Mouse (Mus musculus) liver, embryonic 15.5 days (tissue): ENCODE measurements around the gene Rab11a. TPM values are rescaled to one million over a fixed set of nuclear protein-coding genes. Genes with fewer than 3 reads are reported as not detected.

Experiments
- ATAC-seq: fragments of 200-750 bp; cut with Nextera tagmentation; 2 replicates; pipeline ENCODE4 v1.8.0; 2017; ENCODE audit warnings: moderate number of reproducible peaks, mild to moderate bottlenecking, moderate library complexity; ENCODE audit not compliant: insufficient read depth
- H3K27ac ChIP-seq: fragments of 300-500 bp; sonication (generic); replicated peaks from 2 replicates; pipeline ENCODE4 v1.5.1; 2015; ENCODE audit warnings: mild to moderate bottlenecking, inconsistent platforms
- H3K27me3 ChIP-seq: fragments of 300-500 bp; sonication (generic); 2 replicates; pipeline ENCODE4 v1.6.1; 2015; ENCODE audit warnings: mild to moderate bottlenecking, inconsistent platforms
- H3K36me3 ChIP-seq: fragments of 300-500 bp; sonication (generic); replicated peaks from 2 replicates; pipeline ENCODE4 v1.6.1; 2015; ENCODE audit warnings: moderate library complexity, mild to moderate bottlenecking, inconsistent platforms
- H3K4me1 ChIP-seq: fragments of 300-500 bp; sonication (generic); replicated peaks from 2 replicates; pipeline ENCODE4 v1.6.1; 2015; ENCODE audit warnings: inconsistent platforms
- H3K4me2 ChIP-seq: fragments of 300-500 bp; sonication (generic); 2 replicates; pipeline ENCODE4 v1.6.1; 2015; ENCODE audit warnings: moderate library complexity, mild to moderate bottlenecking, inconsistent platforms
- H3K4me3 ChIP-seq: fragments of 300-500 bp; sonication (generic); replicated peaks from 2 replicates; pipeline ENCODE4 v1.5.1; 2015; ENCODE audit warnings: mild to moderate bottlenecking, inconsistent platforms
- H3K9ac ChIP-seq: fragments of 300-500 bp; sonication (generic); 2 replicates; pipeline ENCODE4 v1.6.1; 2015; ENCODE audit warnings: moderate library complexity, mild to moderate bottlenecking, inconsistent platforms
- H3K9me3 ChIP-seq: fragments of 300-500 bp; sonication (generic); replicated peaks from 2 replicates; pipeline ENCODE4 v1.6.1; 2016; ENCODE audit warnings: inconsistent platforms
- WGBS: fragments of 180-500 bp; shearing (Covaris S2); methylation state at CpG from one replicate; pipeline ENCODE4 v1.1.7; 2015; ENCODE audit warnings: mixed read lengths; ENCODE audit not compliant: insufficient replicate concordance; 5-methylcytosine and 5-hydroxymethylcytosine counted together
- polyA plus RNA-seq: library from polyadenylated mRNA; unstranded; fragments of >200 nt; fragmentation: Nextera tagmentation; extraction: Ambion mirVana; gene quantifications from 2 replicates; pipeline ENCODE4 v1.2.1, GENCODE M21; 2015

Gene Rab11a
- polyA plus RNA-seq, 1 experiment from 2014 or later = 214 TPM

DNA sequence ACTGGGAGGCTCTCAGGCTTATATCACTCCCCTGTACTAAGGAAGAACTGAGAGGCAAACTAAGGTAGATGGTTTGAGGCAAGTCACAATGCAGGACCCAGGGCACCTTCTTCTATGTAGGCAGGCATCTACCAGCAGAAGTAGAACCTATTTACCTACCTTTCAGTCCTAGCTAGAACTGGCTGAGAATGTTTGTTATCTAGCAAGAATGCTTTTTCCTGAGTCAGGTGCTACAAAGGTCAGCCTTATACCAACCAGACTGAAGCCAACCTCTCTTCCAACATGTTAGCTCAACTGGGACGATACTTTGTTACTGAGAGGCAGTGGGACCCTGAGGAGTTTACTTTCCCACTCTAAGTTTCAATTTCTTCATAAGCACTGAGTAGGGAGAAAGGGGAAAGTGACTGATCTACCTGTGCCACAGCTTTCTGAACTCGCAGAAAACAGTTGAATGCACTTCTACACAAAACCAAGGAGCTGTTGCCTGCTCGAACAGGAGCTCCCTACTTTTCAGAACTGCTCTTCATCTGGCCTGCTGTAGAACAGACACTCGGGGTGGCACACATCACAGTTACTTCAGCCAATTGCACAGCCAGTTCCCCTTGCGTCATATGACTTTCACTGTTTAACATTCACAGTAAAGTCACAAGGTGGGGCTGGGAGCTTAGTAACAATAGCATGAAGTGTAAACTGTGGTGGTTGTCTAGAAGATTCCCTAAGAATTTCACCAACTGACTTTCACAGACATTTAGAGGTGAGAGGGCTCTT, 33.3 kb downstream of the Rab11a start:
- WGBS = 69% methylated on average over 5 of the region's 5 CpGs

GRCm38 (mm10) chr9:64703420-64703965, 34.1 kb downstream of the Rab11a start:
- H3K27me3 ChIP-seq = no peaks in the 10 kb centered on the region
- ATAC-seq = no peak; the same call in 1 of the 2 replicates
- no peak overlapping the region for H3K4me2 ChIP-seq
- no peak overlapping the region for H3K27ac ChIP-seq
- no peaks in the 10 kb centered on the region for H3K9me3 ChIP-seq
- H3K4me3 ChIP-seq = no peak overlapping the region
- H3K9ac ChIP-seq = no peak overlapping the region
- peaks cover 24% of the 10 kb centered on the region for H3K36me3 ChIP-seq
- H3K4me1 ChIP-seq = peaks cover 24% of the 10 kb centered on the region

More for the DNA sequence above, 33.3 kb downstream of the Rab11a start:
- H3K36me3 ChIP-seq = peaks cover 21% of the 10 kb centered on the region
- no peak overlapping the region for H3K27ac ChIP-seq
- H3K9ac ChIP-seq = no peak overlapping the region
- no peak for ATAC-seq
- H3K9me3 ChIP-seq = no peaks in the 10 kb centered on the region
- no peak overlapping the region for H3K4me2 ChIP-seq
- H3K4me3 ChIP-seq = no peak overlapping the region
- peaks cover 24% of the 10 kb centered on the region for H3K4me1 ChIP-seq
- no peaks in the 10 kb centered on the region for H3K27me3 ChIP-seq

DNA sequence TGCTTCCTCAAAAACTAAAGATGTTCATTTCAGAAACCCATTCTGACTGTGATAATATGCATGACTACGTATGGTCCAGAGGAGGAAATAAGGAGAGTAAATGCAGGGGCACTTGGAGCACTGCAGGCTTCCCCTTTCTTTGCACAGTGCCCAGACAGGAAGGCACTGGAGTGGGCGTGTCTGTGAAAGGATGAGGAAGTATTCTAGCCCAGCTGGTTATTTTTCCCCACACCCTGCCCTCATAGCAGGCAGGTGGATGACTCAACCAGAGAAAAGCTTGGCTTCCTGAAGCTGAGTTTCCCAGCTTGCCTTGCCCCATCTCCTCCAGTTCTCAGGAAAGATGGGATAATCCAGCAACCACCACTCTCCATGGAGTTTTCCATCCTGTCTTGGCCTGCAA, 34.6 kb downstream of the Rab11a start:
- no peaks in the 10 kb centered on the region for H3K27me3 ChIP-seq
- no peak overlapping the region for H3K9ac ChIP-seq
- no peaks in the 10 kb centered on the region for H3K9me3 ChIP-seq
- H3K4me1 ChIP-seq = peaks cover 24% of the 10 kb centered on the region
- 27% methylated on average over 2 of the region's 2 CpGs for WGBS
- H3K4me3 ChIP-seq = no peak overlapping the region
- peak; percentile 40 for ATAC-seq
- peaks cover 22% of the 10 kb centered on the region for H3K36me3 ChIP-seq
- H3K27ac ChIP-seq = no peak overlapping the region
- H3K4me2 ChIP-seq = no peak overlapping the region

DNA sequence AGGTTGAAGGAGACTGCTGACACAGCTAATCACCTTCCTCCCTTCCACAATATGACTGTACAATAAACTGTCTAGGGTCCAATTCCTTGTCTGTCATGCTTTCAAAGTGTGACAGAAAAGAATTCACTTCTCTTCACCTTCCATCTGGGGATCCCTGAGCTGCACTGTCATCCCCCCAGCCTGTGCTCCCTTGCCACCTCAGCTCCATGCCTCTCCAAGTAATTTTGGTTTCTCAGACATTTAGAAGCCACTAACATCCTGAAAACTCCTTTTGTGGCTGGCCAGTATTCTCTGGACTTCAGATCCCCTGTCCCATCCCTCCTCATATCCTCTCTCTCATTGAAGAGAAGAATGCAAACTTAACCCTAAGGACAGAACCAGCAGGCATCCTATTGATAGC, 35.2 kb downstream of the Rab11a start:
- H3K4me2 ChIP-seq = no peak overlapping the region
- no peaks in the 10 kb centered on the region for H3K27me3 ChIP-seq
- H3K9me3 ChIP-seq = no peaks in the 10 kb centered on the region
- ATAC-seq = no peak
- peaks cover 18% of the 10 kb centered on the region for H3K36me3 ChIP-seq
- H3K27ac ChIP-seq = no peak overlapping the region
- peaks cover 24% of the 10 kb centered on the region for H3K4me1 ChIP-seq
- no peak overlapping the region for H3K9ac ChIP-seq
- no peak overlapping the region for H3K4me3 ChIP-seq

DNA sequence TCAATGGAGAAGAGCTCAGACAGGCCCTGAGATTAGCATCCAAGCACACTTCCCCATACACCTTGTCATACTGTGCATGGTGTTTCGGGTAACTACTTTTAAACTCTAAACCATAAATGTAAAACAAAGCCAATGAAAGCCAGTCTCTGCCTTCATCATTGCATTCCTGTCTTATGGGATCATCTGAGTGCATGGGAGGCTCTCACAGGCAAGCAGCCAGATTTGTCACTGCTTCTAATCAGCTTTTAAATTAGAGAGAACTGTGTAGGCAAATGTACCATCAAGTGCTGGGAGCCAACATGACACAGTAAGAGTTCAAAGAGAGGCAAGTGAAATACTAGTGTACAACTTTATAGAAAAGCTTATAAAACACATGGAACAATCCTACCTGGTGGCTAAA, 35.9 kb downstream of the Rab11a start:
- no peaks in the 10 kb centered on the region for H3K27me3 ChIP-seq
- ATAC-seq = no peak
- no peaks in the 10 kb centered on the region for H3K9me3 ChIP-seq
- no peak overlapping the region for H3K4me2 ChIP-seq
- peaks cover 24% of the 10 kb centered on the region for H3K4me1 ChIP-seq
- no peak overlapping the region for H3K4me3 ChIP-seq
- peaks cover 14% of the 10 kb centered on the region for H3K36me3 ChIP-seq
- no peak overlapping the region for H3K9ac ChIP-seq
- no peak overlapping the region for H3K27ac ChIP-seq
- WGBS = 76% methylated on average over 1 of the region's 1 CpGs

GRCm38 (mm10) chr9:64700451-64701311, 36.9 kb downstream of the Rab11a start:
- ATAC-seq = no peak
- H3K36me3 ChIP-seq = peaks cover 15% of the 10 kb centered on the region
- no peaks in the 10 kb centered on the region for H3K9me3 ChIP-seq
- 65% methylated on average over 4 of the region's 4 CpGs for WGBS
- no peak overlapping the region for H3K9ac ChIP-seq
- H3K27me3 ChIP-seq = no peaks in the 10 kb centered on the region
- H3K4me3 ChIP-seq = no peak overlapping the region
- no peak overlapping the region for H3K27ac ChIP-seq
- H3K4me2 ChIP-seq = no peak overlapping the region
- peaks cover 24% of the 10 kb centered on the region for H3K4me1 ChIP-seq

GRCm38 (mm10) chr9:64698586-64698985, 39.0 kb downstream of the Rab11a start:
- WGBS = 88% methylated on average over 1 of the region's 1 CpGs
- no peaks in the 10 kb centered on the region for H3K27me3 ChIP-seq
- H3K27ac ChIP-seq = no peak overlapping the region
- peaks cover 16% of the 10 kb centered on the region for H3K4me1 ChIP-seq
- no peak overlapping the region for H3K4me3 ChIP-seq
- H3K36me3 ChIP-seq = peaks cover 13% of the 10 kb centered on the region
- no peaks in the 10 kb centered on the region for H3K9me3 ChIP-seq
- no peak overlapping the region for H3K9ac ChIP-seq
- no peak for ATAC-seq
- no peak overlapping the region for H3K4me2 ChIP-seq

DNA sequence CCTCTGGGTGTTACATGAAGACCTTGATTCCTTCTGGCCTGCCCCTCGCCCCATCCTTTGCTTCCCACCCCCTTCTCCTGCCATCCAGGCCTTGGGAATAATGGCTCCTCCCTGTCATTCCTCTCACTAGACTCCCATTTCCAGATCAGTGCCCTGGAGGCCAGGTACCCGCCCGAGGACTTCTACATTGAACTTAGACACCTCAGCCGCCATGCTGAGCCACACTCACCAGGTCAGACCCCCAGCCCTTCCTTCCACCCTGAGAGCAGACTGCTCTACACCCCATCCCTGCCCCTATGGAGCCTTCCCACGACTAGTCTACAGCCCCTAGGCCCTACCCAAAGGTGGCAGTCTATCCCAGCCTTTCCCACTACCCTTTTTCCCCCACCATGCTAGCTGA, 39.9 kb downstream of the Rab11a start:
- no peak overlapping the region for H3K4me2 ChIP-seq
- WGBS = 76% methylated on average over 5 of the region's 5 CpGs
- no peak for ATAC-seq

DNA sequence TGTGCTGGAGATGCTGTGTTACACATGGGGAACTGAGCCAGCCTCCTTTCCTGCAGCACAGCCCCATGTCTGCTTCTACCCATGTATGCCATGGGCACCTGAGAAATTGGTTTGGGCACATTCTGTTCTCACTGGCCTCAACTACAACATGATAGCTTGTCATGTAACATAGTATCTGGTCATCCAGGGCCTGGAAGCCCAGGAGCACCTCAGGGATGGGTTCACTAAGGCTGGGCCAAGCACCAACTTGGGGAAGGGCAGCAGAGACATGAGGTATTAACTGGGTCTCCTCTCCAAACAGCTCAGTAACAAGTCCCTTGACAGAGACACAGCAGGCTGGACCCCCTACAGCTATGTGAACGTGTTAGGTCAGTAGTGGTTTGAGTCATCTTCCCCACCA, 40.6 kb downstream of the Rab11a start:
- Histone ChIP-seq H3K4me3 (no peak overlapping the region), H3K27me3 (no peaks in the 10 kb centered on the region), H3K4me1 (peaks cover 6% of the 10 kb centered on the region; the same call in 1 of the 2 replicates), H3K27ac (no peak overlapping the region), H3K9me3 (no peaks in the 10 kb centered on the region), H3K4me2 (no peak overlapping the region), H3K36me3 (peaks cover 13% of the 10 kb centered on the region), H3K9ac (no peak overlapping the region)
- ATAC-seq = no peak
- 74% methylated on average over 1 of the region's 1 CpGs for WGBS

More for the DNA sequence above, 39.9 kb downstream of the Rab11a start:
- Histone ChIP-seq H3K4me1 (peaks cover 11% of the 10 kb centered on the region), H3K4me3 (no peak overlapping the region), H3K36me3 (peaks cover 13% of the 10 kb centered on the region), H3K27ac (no peak overlapping the region), H3K27me3 (no peaks in the 10 kb centered on the region), H3K9me3 (no peaks in the 10 kb centered on the region), H3K9ac (no peak overlapping the region)

DNA sequence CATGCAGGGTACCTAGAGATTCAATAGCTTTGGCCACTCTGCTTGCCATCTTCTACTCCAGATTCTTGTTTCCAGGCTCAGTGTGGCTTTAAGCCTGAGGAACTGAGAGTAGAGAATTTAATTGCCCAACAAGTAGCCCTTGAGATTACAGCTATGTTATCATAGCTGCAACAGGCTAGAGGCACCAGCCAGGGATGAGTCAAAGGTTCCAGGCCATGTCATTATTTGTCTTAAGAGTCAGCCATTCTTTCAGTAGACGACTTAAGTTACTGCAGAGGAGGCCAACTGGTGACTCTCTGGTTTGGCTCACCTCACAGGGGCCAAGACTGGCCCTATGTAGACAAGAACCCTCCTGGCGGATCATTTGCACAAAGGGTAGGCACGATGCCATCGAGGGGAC, 41.2 kb downstream of the Rab11a start:
- H3K4me1 ChIP-seq = peaks cover 6% of the 10 kb centered on the region; the same call in 1 of the 2 replicates
- no peak for ATAC-seq
- WGBS = 78% methylated on average over 4 of the region's 4 CpGs
- peaks cover 13% of the 10 kb centered on the region; the same call in 1 of the 2 replicates for H3K36me3 ChIP-seq
- no peak overlapping the region for H3K9ac ChIP-seq
- H3K4me2 ChIP-seq = no peak overlapping the region
- no peaks in the 10 kb centered on the region for H3K27me3 ChIP-seq
- no peak overlapping the region for H3K27ac ChIP-seq
- H3K4me3 ChIP-seq = no peak overlapping the region
- no peaks in the 10 kb centered on the region for H3K9me3 ChIP-seq

DNA sequence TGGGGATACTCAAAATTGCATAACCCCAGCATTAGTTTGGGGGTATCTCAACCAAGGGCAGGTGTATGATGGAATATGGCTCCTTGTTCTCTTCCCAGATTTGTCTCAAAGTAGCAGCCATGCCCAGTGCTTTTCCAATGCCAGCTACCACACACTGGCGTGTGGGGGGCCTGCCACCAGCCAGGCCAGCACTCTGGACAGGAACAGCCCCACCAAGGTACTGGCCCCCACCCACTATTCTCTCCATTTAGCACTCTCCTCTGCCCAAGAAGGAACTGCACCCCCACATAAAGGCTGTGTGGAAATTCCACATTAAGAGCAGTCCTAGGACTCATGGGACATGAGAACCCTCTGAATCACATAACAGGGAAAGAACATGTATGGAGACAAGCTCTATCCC, 42.3 kb downstream of the Rab11a start:
- ATAC-seq = no peak
- Histone ChIP-seq H3K27me3 (no peaks in the 10 kb centered on the region), H3K9me3 (no peaks in the 10 kb centered on the region), H3K4me1 (peaks cover 6% of the 10 kb centered on the region; the same call in 1 of the 2 replicates), H3K27ac (no peak overlapping the region), H3K9ac (no peak overlapping the region), H3K36me3 (0 out of 2 replicates have a peak, but pooled peaks cover 13% of the 10 kb centered on the region), H3K4me3 (no peak overlapping the region), H3K4me2 (no peak overlapping the region)
- 52% methylated on average over 1 of the region's 1 CpGs for WGBS
